Mouse (Mus musculus) A20 (cell line): ENCODE measurements around the gene Olfr1099.

ENCODE experiments used
- DNase-seq: peaks from one replicate; pipeline ENCODE4 v3.0.0-alpha.2; 2011; ENCODE audit warnings: low read depth, low spot score

Olfr1099 gene

DNA sequence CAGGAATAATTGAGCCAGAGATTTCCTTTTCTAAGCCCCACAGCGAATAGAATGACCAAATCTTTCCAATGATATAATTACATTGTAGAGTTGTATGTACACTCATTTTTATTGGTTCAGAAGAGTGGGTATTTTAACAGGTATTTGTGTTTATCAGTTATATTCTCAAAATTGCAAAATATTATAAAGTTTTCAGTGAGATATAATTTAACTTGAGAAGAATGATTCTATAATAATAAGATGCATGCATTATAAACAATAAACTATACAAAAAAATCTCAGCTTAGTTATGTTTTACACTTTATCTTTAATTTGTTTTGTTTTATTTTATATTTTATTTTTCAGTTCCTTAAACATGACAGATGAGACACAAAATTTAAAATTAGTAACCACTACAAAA lies at the start of gene Olfr1099:
Gene Olfr1099 (minus strand): TSS at position 101 of the 400 bp plus-strand sequence.
- no peak for DNase-seq

DNA sequence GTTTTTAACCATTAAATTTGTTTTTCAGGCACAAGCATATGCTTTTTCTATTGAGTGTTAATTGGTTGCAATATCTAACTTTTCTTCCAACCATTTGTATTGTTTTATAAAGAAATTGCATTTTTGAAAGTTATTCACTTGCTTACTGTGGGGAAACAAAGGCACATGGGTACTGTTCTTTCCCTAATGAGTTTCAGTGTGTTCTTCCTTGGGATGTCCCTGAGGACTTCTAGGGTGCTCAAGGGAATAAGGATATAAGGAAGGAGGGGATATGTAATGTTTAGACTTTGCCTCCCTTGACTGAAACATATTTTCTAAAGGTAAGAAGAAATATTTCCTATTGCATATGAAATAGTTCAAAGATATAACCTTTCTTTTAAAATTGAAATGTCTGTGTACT lies 37.6 kb upstream of the Olfr1099 start, which contains the start of gene Olfr1102:
Gene Olfr1102 (plus strand): TSS at position 301 of the 400 bp plus-strand sequence.
- DNase-seq, result no peak

DNA sequence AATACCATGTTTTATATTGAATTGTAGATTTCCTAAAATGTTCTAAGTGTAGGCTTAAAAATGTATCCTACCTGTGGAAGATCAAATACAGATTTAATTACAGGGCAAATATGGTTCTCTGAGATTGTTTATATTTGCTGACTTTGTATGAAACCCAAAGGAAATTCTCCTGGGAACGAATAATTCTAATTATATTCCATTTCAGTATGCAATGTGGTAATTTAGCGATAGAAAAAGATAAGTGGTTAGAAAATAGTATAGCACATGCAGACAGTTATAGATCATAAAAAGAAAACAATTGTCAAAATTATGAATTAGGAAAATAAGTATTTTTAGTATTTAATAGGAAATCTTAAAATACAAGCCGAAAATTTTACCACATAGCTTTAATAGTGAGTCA lies 30.6 kb upstream of the Olfr1099 start, which contains the start of gene Olfr1101:
Gene Olfr1101 (minus strand): TSS at position 101 of the 400 bp plus-strand sequence.
- DNase-seq, result no peak

DNA sequence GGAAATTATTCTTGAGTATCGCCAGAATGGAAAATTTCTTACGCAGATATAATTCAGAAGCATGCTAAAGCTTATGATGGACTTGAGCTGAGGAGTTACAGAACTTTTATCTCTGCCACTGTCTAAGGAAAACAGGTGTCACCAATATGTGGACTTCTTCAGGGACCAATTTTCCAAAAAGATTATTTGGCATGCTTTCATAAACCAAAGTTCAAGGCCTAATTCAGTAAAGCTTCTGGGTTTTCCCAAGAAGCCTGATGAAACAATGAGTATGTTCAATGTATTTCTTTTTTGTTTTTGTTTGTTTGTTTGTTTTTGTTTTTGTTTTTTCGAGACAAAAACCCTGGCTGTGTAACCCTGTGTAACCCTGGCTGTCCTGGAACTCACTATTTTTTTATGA lies 19.4 kb upstream of the Olfr1099 start, which contains the start of gene Olfr1100:
Gene Olfr1100 (minus strand): TSS at position 101 of the 400 bp plus-strand sequence.
- DNase-seq, result no peak

DNA sequence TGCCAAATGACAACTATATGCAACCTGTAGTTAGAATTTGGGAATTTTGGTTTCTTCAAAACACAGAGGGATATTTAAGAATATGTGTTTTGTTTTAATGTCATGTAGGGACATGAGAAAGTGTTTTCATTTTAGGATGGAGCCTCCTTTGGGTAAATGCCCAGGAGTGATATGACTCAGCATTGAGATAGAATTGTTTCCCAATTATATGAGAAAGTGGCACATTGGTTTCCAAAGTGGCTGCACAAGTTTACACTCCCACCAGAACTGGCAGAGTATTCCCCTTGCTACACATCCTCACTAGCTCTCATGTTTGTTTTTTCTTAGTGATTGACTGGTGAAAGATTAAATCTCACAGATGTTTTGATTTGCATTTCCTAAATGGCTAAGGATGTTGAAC lies 33.9 kb downstream of the Olfr1099 start:
- no peak for DNase-seq

DNA sequence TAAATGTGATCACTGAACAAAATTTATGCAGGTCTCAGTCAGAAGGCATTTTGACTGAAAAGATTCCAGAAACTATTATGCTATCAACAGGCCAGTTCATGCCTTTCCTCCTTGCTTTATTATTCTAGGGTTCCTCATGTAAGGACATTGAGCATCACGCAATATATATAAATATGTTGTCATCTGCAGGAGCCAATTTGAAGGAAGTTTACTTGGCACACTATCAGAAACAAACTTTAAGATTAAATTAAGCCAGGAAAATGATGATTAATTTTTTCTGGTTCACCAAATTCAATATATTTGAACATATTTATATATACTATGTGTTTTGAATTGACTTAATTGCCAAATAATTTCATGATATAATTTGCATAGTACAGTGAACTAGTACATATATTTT lies 36.0 kb downstream of the Olfr1099 start, which contains the start of gene Olfr1098:
Gene Olfr1098 (minus strand): TSS at position 101 of the 400 bp plus-strand sequence.
- no peak for DNase-seq

DNA sequence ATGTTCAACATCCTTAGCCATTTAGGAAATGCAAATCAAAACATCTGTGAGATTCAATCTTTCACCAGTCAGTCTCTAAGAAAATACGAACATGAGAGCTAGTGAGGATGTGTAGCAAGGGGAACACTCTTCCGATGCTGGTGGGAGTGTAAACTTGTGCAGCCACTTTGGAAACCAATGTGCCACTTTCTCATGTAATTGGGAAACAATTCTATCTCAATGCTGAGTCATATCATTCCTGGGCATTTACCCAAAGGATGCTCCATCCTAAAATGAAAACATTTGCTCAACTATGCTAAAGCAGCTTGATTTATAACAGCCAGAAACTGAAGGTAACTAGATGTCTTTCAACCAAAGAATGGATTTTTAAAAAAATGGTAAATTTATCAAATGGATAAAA lies 54.8 kb downstream of the Olfr1099 start:
- DNase-seq, result no peak
